Mouse (Mus musculus): ENCODE results near the gene Smg6.

GRCm38 (mm10) chr11:75163379-75163778 lies 237.8 kb downstream of the Smg6 start:
- TF ChIP-seq CTCF (IDR thresholded peaks at IDR 0.05; ENCODE audit: borderline replicate concordance, extremely low read depth, insufficient read depth, insufficient read length) (no peak), POLR2A (IDR thresholded peaks at IDR 0.05; ENCODE audit: borderline replicate concordance, extremely low read depth, insufficient read depth, insufficient read length, poor library complexity, severe bottlenecking) (no peak)

All from brain, embryonic 14.5 days (tissue).